ENCODE assay signal across 9 mouse cellular contexts in the genomic region with DNA sequence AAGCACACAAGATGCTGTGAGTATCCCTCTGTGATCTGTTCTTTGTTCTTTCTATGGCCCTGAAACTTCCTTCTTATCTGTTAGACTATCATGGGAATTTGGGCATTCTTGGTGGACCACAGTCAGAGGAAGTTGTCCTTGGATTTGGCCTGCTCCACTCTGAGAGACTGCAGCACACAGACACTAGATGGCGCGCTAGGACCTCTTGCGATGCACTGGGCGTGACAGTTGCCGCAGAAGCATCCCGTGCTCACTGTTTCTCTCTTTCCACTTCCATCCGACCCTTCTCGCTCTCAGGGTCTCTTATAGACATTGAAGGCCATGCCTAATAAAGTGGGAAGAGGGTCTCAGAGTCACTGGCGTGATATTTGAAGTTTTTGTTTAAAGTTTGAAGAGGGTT. TPM values are rescaled to one million over a fixed set of nuclear protein-coding genes. Genes with fewer than 3 reads are reported as not detected.
DNase-seq lines count a peak whose midpoint lies in the region; ATAC-seq lines count a peak whose summit lies in the region.
"Had no signal": no experiment of that assay in that cellular context is flagged by ENCODE, and none has a peak within 500 bp of the region (broad histone marks: within the 10 kb centered on the region; RNA-seq: fewer than 3 reads in every experiment).

No protein-coding gene starts in this region.

- ATAC-seq in liver, embryonic 12.5 days: no peak
- peak; percentile 67; the same call in 1 of the 2 replicates for ATAC-seq in intestine, embryonic 16.5 days
- peak; percentile 96 for ATAC-seq in monocyte, adult 5-6 weeks (replicated peaks; ENCODE audit: insufficient number of reproducible peaks, low FRiP score, low TSS enrichment, poor library complexity, severe bottlenecking)
- peak; percentile 82 for ATAC-seq in stomach, embryonic 16.5 days (ENCODE audit: insufficient read depth, low FRiP score)

- H3K9ac ChIP-seq in liver, embryonic 12.5 days: no peak overlapping the region
- no peak overlapping the region for H3K9ac ChIP-seq in intestine, embryonic 16.5 days (ENCODE audit: low read depth, low read length)
- H3K9ac ChIP-seq in stomach, embryonic 16.5 days (ENCODE audit: low read length): no peak overlapping the region

- peaks cover 21% of the 10 kb centered on the region for H3K27me3 ChIP-seq in liver, embryonic 12.5 days (replicated peaks)
- no peaks in the 10 kb centered on the region for H3K27me3 ChIP-seq in intestine, embryonic 16.5 days (replicated peaks; ENCODE audit: control insufficient read depth, insufficient read depth, low read length)
- H3K27me3 ChIP-seq in stomach, embryonic 16.5 days (ENCODE audit: control insufficient read depth, insufficient read depth, low read length): no peaks in the 10 kb centered on the region

- 3% methylated on average over 9 of the region's 9 CpGs for WGBS in liver, embryonic 12.5 days (ENCODE audit: insufficient replicate concordance)
- WGBS in intestine, embryonic 16.5 days: 7% methylated on average over 9 of the region's 9 CpGs
- WGBS in stomach, embryonic 16.5 days: 5% methylated on average over 9 of the region's 9 CpGs

- no peak overlapping the region for H3K4me3 ChIP-seq in liver, embryonic 12.5 days
- H3K4me3 ChIP-seq in intestine, embryonic 16.5 days (ENCODE audit: low read length): no peak overlapping the region
- H3K4me3 ChIP-seq in stomach, embryonic 16.5 days (replicated peaks; ENCODE audit: low read length): no peak overlapping the region

- peak; percentile 80 for DNase-seq in liver
- peak; percentile 87 for DNase-seq in cerebellum, adult 8-10 months
- DNase-seq in gastrocnemius, adult 8-10 months (ENCODE audit: low spot score in 2 of 2): peak; percentile 61 to 63
- peak; percentile 70 to 75 for DNase-seq in left cerebral cortex, postnatal 36 days (ENCODE audit: low spot score in 2 of 2)

- intact Hi-C loops in left cerebral cortex, postnatal 36 days (cut with DNase I): loop anchor here (2.0 to 5.0 kb wide), 4 partner anchors 39 to 215 kb away; partner anchors contain the start of gene Slc47a2

- H3K27ac ChIP-seq in liver, embryonic 12.5 days: no peak overlapping the region
- no peak overlapping the region for H3K27ac ChIP-seq in intestine, embryonic 16.5 days (ENCODE audit: low read length)
- H3K27ac ChIP-seq in stomach, embryonic 16.5 days (ENCODE audit: low read length): no peak overlapping the region

- no peaks in the 10 kb centered on the region for H3K36me3 ChIP-seq in liver, embryonic 12.5 days
- no peaks in the 10 kb centered on the region for H3K36me3 ChIP-seq in intestine, embryonic 16.5 days (ENCODE audit: control insufficient read depth, insufficient read depth, low read length)
- H3K36me3 ChIP-seq in stomach, embryonic 16.5 days (ENCODE audit: control insufficient read depth, insufficient read depth, low read length): no peaks in the 10 kb centered on the region

- no peak overlapping the region for H3K4me2 ChIP-seq in liver, embryonic 12.5 days
- no peak overlapping the region for H3K4me2 ChIP-seq in intestine, embryonic 16.5 days (ENCODE audit: low read depth, low read length)
- H3K4me2 ChIP-seq in stomach, embryonic 16.5 days (ENCODE audit: low read depth, low read length): no peak overlapping the region

- no peaks in the 10 kb centered on the region for H3K4me1 ChIP-seq in liver, embryonic 12.5 days
- no peaks in the 10 kb centered on the region for H3K4me1 ChIP-seq in intestine, embryonic 16.5 days (ENCODE audit: control insufficient read depth, insufficient read depth, low read length)
- H3K4me1 ChIP-seq in stomach, embryonic 16.5 days (ENCODE audit: control insufficient read depth, insufficient read depth, low read length): no peaks in the 10 kb centered on the region

- H3K9me3 ChIP-seq in liver, embryonic 12.5 days (replicated peaks): no peaks in the 10 kb centered on the region
- H3K9me3 ChIP-seq in intestine, embryonic 16.5 days (ENCODE audit: control insufficient read depth, low read length): no peaks in the 10 kb centered on the region
- H3K9me3 ChIP-seq in stomach, embryonic 16.5 days (replicated peaks; ENCODE audit: control insufficient read depth, low read length): no peaks in the 10 kb centered on the region

RNA-seq across cellular contexts. Expression of gene Aldh3a1, which starts 13.9 kb away (rescaled TPM):
- polyA plus RNA-seq in liver, embryonic 12.5 days (2016; fragmentation: Nextera tagmentation; extraction: Ambion mirVana): 0.07 TPM in 1 of 2 replicates, not detected in the other
- total RNA-seq in gastrocnemius, adult 8-10 months (2022): under 1 TPM; 0.36 to 0.81 (median 0.55) TPM
- 0.07 and 0.12 TPM in 2 replicates for polyA plus RNA-seq in intestine, embryonic 16.5 days (2015; fragmentation: Nextera tagmentation; extraction: Ambion mirVana)
- 1 to 10 TPM in 1 of 2 experiments, under 1 TPM in 1; 0.91 to 3.3 TPM for total RNA-seq in left cerebral cortex, postnatal 36 days (2021)
- not detected in 3 replicates for total RNA-seq in monocyte, adult 5-6 weeks (2017)
- 0.17 and 0.32 TPM in 2 replicates for polyA plus RNA-seq in stomach, embryonic 16.5 days (2015; fragmentation: Nextera tagmentation; extraction: Ambion mirVana)
- polyA plus RNA-seq: stomach, embryonic 14.5 days had no signal

RNA-seq across cellular contexts. Expression of gene Usp22, which starts 18.5 kb away (rescaled TPM):
- 28.5 and 30.8 TPM in 2 replicates for polyA plus RNA-seq in liver, embryonic 12.5 days (2016; fragmentation: Nextera tagmentation; extraction: Ambion mirVana)
- 10 to 100 TPM; 13.3 to 16.1 (median 15.7) TPM for total RNA-seq in gastrocnemius, adult 8-10 months (2022)
- polyA plus RNA-seq in intestine, embryonic 16.5 days (2015; fragmentation: Nextera tagmentation; extraction: Ambion mirVana): 72.5 and 80.2 TPM in 2 replicates
- total RNA-seq in left cerebral cortex, postnatal 36 days (2021): 100 to 1,000 TPM; 203 to 226 TPM
- 40.7 to 65.8 TPM (median 44.4 TPM) in 3 replicates for total RNA-seq in monocyte, adult 5-6 weeks (2017)
- polyA plus RNA-seq in stomach, embryonic 16.5 days (2015; fragmentation: Nextera tagmentation; extraction: Ambion mirVana): 91.7 and 94.0 TPM in 2 replicates
